Mouse (Mus musculus): ENCODE measurements around the gene 1700030J22Rik. TPM values are rescaled to one million over a fixed set of nuclear protein-coding genes. Genes with fewer than 3 reads are reported as not detected.

1700030J22Rik gene
- polyA plus RNA-seq, 1 experiment = 6.0 TPM

DNA sequence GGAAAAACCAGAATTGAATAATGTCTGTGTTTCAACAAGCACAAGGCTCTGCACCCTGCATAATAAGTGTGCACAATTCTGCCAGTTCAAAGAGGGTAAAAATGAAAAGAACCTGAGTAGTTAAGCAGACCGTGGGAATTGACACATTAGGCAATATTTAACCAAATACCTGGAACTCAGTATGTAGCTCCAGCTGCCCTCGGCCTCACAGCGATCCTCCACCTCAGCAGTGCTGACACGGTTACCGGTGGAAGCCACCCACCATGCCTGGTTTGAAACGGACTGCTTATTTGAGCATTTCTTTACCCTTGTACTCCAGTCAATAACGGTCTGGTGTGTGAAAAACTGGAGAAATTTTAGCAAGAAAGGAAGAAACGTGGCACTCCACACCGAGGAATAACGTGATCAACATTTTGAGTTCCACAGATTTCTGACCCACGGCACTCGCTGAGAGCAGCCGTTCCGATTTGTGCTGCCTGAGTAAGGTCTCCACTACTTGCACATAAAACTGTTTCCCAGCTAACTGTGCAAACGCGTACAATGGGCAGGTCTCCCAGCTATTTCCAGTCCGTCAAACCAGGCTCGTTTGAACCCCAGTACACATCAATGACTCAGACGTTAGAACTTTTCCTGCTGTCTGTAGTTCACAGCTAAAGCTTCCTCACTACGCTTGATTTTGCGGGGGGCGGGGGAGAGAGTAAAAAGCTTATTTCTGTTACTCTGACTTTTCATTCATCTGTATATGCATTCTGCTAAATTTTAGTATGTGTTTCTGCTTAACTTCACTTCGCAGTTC lies 13.6 kb upstream of the 1700030J22Rik start:
- DNase-seq (ENCODE audit: low read depth) = peak; percentile 39

DNA sequence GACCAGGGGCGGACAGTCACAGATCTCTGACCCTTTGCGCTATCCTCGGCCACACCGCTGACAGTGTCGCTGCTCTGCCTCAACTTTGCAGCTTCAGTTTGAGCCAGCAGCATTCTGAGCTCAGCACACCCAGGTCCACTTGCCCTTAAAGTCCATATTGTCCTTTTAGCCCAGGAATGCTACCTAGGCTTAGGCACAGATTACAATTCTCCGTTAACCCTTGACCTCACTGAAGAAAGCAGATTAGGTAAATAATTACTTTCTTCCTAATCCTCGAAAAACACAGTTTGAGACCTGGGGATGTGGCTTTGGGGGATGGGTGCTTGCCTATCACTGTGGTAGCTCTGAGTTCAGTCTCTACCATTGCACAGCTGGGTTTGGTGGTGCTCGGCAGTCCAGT lies 12.5 kb upstream of the 1700030J22Rik start:
- TF ChIP-seq CTCF (IDR thresholded peaks at IDR 0.05; ENCODE audit: borderline replicate concordance, extremely low read depth, insufficient read depth, insufficient read length) = no peak
- TF ChIP-seq POLR2A (IDR thresholded peaks at IDR 0.05; ENCODE audit: borderline replicate concordance, extremely low read depth, insufficient read depth, insufficient read length, poor library complexity, severe bottlenecking) = no peak
- DNase-seq (ENCODE audit: low read depth) = no peak

More for the DNA sequence above, 13.6 kb upstream of the 1700030J22Rik start:
- TF ChIP-seq POLR2A (IDR thresholded peaks at IDR 0.05; ENCODE audit: borderline replicate concordance, extremely low read depth, insufficient read depth, insufficient read length, poor library complexity, severe bottlenecking) (no peak), CTCF (IDR thresholded peaks at IDR 0.05; ENCODE audit: borderline replicate concordance, extremely low read depth, insufficient read depth, insufficient read length) (no peak)

DNA sequence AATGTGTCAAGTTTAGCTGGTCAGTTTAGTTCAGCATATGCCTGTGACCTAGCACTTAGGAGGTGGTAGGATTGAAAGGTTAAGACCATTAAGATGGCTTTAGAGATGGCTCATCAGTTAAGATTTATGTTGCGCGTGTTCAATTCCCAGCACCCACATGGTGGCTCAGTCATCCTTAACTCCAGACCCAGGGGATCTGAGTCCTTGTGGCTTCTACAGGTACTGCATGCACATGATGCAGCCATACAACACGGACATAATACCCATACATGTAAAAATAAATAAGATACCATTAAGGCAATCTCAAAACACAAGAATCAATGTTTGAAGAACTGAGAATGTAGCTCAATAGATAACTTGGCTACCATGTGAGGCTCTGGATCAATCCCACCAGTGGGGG lies 11.1 kb upstream of the 1700030J22Rik start:
- no peak for DNase-seq (ENCODE audit: low read depth)
- TF ChIP-seq CTCF (IDR thresholded peaks at IDR 0.05; ENCODE audit: borderline replicate concordance, extremely low read depth, insufficient read depth, insufficient read length) (peak; percentile 10; the same call in 1 of the 2 replicates), POLR2A (IDR thresholded peaks at IDR 0.05; ENCODE audit: borderline replicate concordance, extremely low read depth, insufficient read depth, insufficient read length, poor library complexity, severe bottlenecking) (no peak)

GRCm38 (mm10) chr8:116980117-116980516 lies 1.4 kb upstream of the 1700030J22Rik start:
- peak; percentile 76 for DNase-seq (ENCODE audit: low read depth)
- TF ChIP-seq CTCF (IDR thresholded peaks at IDR 0.05; ENCODE audit: borderline replicate concordance, extremely low read depth, insufficient read depth, insufficient read length) = peak; percentile 70; the same call in 1 of the 2 replicates
- no peak for TF ChIP-seq POLR2A (IDR thresholded peaks at IDR 0.05; ENCODE audit: borderline replicate concordance, extremely low read depth, insufficient read depth, insufficient read length, poor library complexity, severe bottlenecking)

DNA sequence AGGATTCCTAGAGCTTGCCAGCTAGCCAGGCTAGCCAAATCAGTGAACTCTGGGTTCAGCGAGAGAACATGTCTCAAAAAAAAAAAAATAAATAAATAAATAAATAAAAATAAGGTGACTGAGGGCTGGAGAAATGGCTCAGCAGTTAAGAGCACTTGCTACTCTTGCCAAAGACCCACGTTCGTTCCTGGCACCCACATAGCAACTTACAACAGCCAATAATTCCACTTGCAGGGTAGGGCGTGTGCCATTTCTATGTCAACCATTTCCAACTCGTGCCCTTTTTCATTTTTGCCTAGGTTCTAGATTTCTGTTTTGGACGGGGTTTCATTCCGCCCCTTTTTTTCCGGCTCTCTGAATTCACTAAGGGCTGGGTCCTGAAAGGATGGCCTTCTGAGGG lies 707 bp downstream of the 1700030J22Rik start:
- TF ChIP-seq CTCF (IDR thresholded peaks at IDR 0.05; ENCODE audit: borderline replicate concordance, extremely low read depth, insufficient read depth, insufficient read length) (no peak), POLR2A (IDR thresholded peaks at IDR 0.05; ENCODE audit: borderline replicate concordance, extremely low read depth, insufficient read depth, insufficient read length, poor library complexity, severe bottlenecking) (no peak)
- peak; percentile 25 for DNase-seq (ENCODE audit: low read depth)

- DNase-seq (ENCODE audit: low read depth) = peak; percentile 8
- TF ChIP-seq POLR2A (IDR thresholded peaks at IDR 0.05; ENCODE audit: borderline replicate concordance, extremely low read depth, insufficient read depth, insufficient read length, poor library complexity, severe bottlenecking) (no peak), CTCF (IDR thresholded peaks at IDR 0.05; ENCODE audit: borderline replicate concordance, extremely low read depth, insufficient read depth, insufficient read length) (no peak)
Observed at GRCm38 (mm10) chr8:116975606-116976005, 3.2 kb downstream of the 1700030J22Rik start.

DNA sequence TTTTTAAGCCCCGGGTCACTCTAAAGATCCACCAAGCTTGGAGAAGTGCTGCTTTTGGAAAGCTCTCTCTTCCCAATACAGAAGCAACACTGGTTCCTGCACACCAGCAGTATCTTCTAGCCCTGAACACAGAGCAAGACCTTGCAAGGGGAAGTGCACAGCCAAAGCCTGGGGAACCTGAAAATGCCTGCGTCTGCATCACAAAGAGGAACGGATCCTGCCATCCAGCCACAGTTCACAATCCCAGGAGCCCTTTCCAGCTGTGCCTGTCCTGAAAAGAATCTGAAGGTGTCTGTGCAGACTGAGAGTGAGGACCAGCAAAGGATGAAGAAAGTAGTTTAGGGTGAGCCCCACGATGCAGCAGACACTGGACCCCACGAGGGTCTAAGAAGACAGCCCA lies 3.7 kb downstream of the 1700030J22Rik start:
- DNase-seq (ENCODE audit: low read depth) = no peak
- TF ChIP-seq CTCF (IDR thresholded peaks at IDR 0.05; ENCODE audit: borderline replicate concordance, extremely low read depth, insufficient read depth, insufficient read length) (no peak), POLR2A (IDR thresholded peaks at IDR 0.05; ENCODE audit: borderline replicate concordance, extremely low read depth, insufficient read depth, insufficient read length, poor library complexity, severe bottlenecking) (no peak)

GRCm38 (mm10) chr8:116969531-116969930 lies 9.2 kb downstream of the 1700030J22Rik start:
- no peak for TF ChIP-seq POLR2A (IDR thresholded peaks at IDR 0.05; ENCODE audit: borderline replicate concordance, extremely low read depth, insufficient read depth, insufficient read length, poor library complexity, severe bottlenecking)
- TF ChIP-seq CTCF (IDR thresholded peaks at IDR 0.05; ENCODE audit: borderline replicate concordance, extremely low read depth, insufficient read depth, insufficient read length) = no peak
- no peak for DNase-seq (ENCODE audit: low read depth)

GRCm38 (mm10) chr8:116954415-116954814 lies 24.3 kb downstream of the 1700030J22Rik start:
- no peak for DNase-seq (ENCODE audit: low read depth)
- no peak for TF ChIP-seq CTCF (IDR thresholded peaks at IDR 0.05; ENCODE audit: borderline replicate concordance, extremely low read depth, insufficient read depth, insufficient read length)
- no peak for TF ChIP-seq POLR2A (IDR thresholded peaks at IDR 0.05; ENCODE audit: borderline replicate concordance, extremely low read depth, insufficient read depth, insufficient read length, poor library complexity, severe bottlenecking)

- DNase-seq (ENCODE audit: low read depth) = no peak
- no peak for TF ChIP-seq CTCF (IDR thresholded peaks at IDR 0.05; ENCODE audit: borderline replicate concordance, extremely low read depth, insufficient read depth, insufficient read length)
Observed at GRCm38 (mm10) chr8:116952428-116952827, 26.3 kb downstream of the 1700030J22Rik start.

DNA sequence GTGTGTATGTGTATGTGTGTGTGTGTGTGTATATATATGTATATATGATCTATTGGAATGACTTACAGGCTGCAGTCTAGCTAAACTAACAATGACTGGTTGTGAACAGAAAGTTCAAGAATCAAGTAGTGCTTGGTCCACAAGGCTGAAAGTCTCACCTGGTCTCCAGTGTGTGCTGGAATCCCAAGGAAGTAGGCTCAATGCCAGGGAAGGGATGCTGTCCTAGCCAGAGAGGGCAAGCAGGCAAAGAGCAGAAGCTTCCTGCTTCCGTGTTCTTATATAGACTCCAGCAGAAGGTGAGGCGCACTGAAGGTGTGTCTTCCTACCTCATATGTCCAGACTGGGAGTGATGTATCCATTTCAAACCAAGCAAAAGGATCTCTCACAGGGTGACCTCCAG lies 27.0 kb downstream of the 1700030J22Rik start:
- no peak for DNase-seq (ENCODE audit: low read depth)
- TF ChIP-seq POLR2A (IDR thresholded peaks at IDR 0.05; ENCODE audit: borderline replicate concordance, extremely low read depth, insufficient read depth, insufficient read length, poor library complexity, severe bottlenecking) = no peak
- no peak for TF ChIP-seq CTCF (IDR thresholded peaks at IDR 0.05; ENCODE audit: borderline replicate concordance, extremely low read depth, insufficient read depth, insufficient read length)

DNA sequence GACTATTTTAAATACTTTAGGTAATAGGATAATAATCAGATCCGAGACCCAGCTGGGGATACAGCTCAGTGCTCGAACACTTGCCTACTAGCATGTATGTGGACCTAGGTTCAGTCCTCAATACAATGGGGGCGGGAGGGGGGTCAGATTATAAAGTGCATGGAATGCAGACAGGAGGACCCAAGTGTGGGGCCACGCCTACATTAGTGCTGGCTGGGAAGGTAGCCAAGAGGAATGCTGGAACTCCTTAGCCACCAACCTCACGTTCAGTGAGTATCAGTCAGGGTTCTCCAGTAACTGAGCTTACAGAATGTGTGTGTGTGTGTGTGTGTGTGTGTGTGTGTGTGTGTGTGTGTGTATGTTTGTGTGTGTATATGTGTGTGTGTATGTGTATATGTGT lies 27.4 kb downstream of the 1700030J22Rik start:
- peak; percentile 22 for DNase-seq (ENCODE audit: low read depth)
- TF ChIP-seq CTCF (IDR thresholded peaks at IDR 0.05; ENCODE audit: borderline replicate concordance, extremely low read depth, insufficient read depth, insufficient read length) = no peak
- no peak for TF ChIP-seq POLR2A (IDR thresholded peaks at IDR 0.05; ENCODE audit: borderline replicate concordance, extremely low read depth, insufficient read depth, insufficient read length, poor library complexity, severe bottlenecking)

All from brain, embryonic 14.5 days (tissue).